Mouse (Mus musculus) midbrain, embryonic 16.5 days (tissue): Measurements from ENCODE around the gene Dpp6. TPM values are rescaled to one million over a fixed set of nuclear protein-coding genes. Genes with fewer than 3 reads are reported as not detected.

Source experiments
- ATAC-seq: fragments of 200-750 bp; cut with Nextera tagmentation; 2 replicates; pipeline ENCODE4 v1.8.0; 2017; ENCODE audit warnings: moderate TSS enrichment
- H3K27ac ChIP-seq: fragments of 300-500 bp; sonication (generic); 2 replicates; pipeline ENCODE4 v1.5.1; 2014; ENCODE audit warnings: mild to moderate bottlenecking, low read length, mixed read lengths
- H3K27me3 ChIP-seq: fragments of 300-500 bp; sonication (generic); 2 replicates; pipeline ENCODE4 v1.6.1; 2014; ENCODE audit warnings: low read depth, low read length, mixed read lengths; ENCODE audit not compliant: control insufficient read depth, insufficient read depth
- H3K36me3 ChIP-seq: fragments of 300-500 bp; sonication (generic); 2 replicates; pipeline ENCODE4 v1.6.1; 2014; ENCODE audit warnings: mild to moderate bottlenecking, low read length, moderate library complexity, mixed read lengths; ENCODE audit not compliant: control insufficient read depth, insufficient read depth
- H3K4me1 ChIP-seq: fragments of 300-500 bp; sonication (generic); 2 replicates; pipeline ENCODE4 v1.6.1; 2014; ENCODE audit warnings: mild to moderate bottlenecking, low read length, mixed read lengths; ENCODE audit not compliant: control insufficient read depth, insufficient read depth
- H3K4me2 ChIP-seq: fragments of 300-500 bp; sonication (generic); 2 replicates; pipeline ENCODE4 v1.6.1; 2014; ENCODE audit warnings: mild to moderate bottlenecking, low read length, mixed read lengths
- H3K4me3 ChIP-seq: fragments of 300-500 bp; sonication (generic); 2 replicates; pipeline ENCODE4 v1.5.1; 2014; ENCODE audit warnings: low read depth, mild to moderate bottlenecking, low read length, moderate library complexity, mixed read lengths
- H3K9ac ChIP-seq: fragments of 300-500 bp; sonication (generic); 2 replicates; pipeline ENCODE4 v1.6.1; 2014; ENCODE audit warnings: low read depth, low read length, mixed read lengths
- H3K9me3 ChIP-seq: fragments of 300-500 bp; sonication (generic); replicated peaks from 2 replicates; pipeline ENCODE4 v1.6.1; 2014; ENCODE audit warnings: mild to moderate bottlenecking, low read length, mixed read lengths; ENCODE audit not compliant: control insufficient read depth, poor library complexity, severe bottlenecking
- WGBS: fragments of 180-500 bp; shearing (Covaris S2); extraction: QIAGEN DNeasy Blood & Tissue Kit; methylation state at CpG from one replicate; pipeline ENCODE4 v1.1.7; 2014; 5-methylcytosine and 5-hydroxymethylcytosine counted together
- polyA plus RNA-seq: library from polyadenylated mRNA; unstranded; fragments of >200 nt; fragmentation: Nextera tagmentation; extraction: Ambion mirVana; gene quantifications from 2 replicates; pipeline ENCODE4 v1.2.1, GENCODE M21; 2015

Dpp6 gene
- polyA plus RNA-seq, 1 experiment from 2014 or later: 102 TPM

GRCm38 (mm10) chr5:27680476-27680875 lies 863.5 kb downstream of the Dpp6 start:
- Histone ChIP-seq H3K27ac (no peak overlapping the region), H3K9ac (no peak overlapping the region), H3K9me3 (no peaks in the 10 kb centered on the region), H3K4me3 (no peak overlapping the region), H3K4me2 (no peak overlapping the region), H3K4me1 (no peaks in the 10 kb centered on the region), H3K36me3 (no peaks in the 10 kb centered on the region), H3K27me3 (no peaks in the 10 kb centered on the region)
- no peak for ATAC-seq
- WGBS: 32% methylated on average over 5 of the region's 5 CpGs

- Histone ChIP-seq H3K4me1 (no peaks in the 10 kb centered on the region), H3K27me3 (no peaks in the 10 kb centered on the region), H3K4me2 (no peak overlapping the region), H3K9me3 (no peaks in the 10 kb centered on the region), H3K27ac (peak overlapping the region; percentile 20; the same call in 1 of the 2 replicates), H3K9ac (no peak overlapping the region), H3K4me3 (no peak overlapping the region), H3K36me3 (peaks cover 6% of the 10 kb centered on the region; the same call in 1 of the 2 replicates)
- ATAC-seq: peak; percentile 85
- 25% methylated on average over 11 of the region's 11 CpGs for WGBS
Observed at GRCm38 (mm10) chr5:27685162-27685561, 868.2 kb downstream of the Dpp6 start.

GRCm38 (mm10) chr5:27685923-27686322 lies 868.9 kb downstream of the Dpp6 start:
- Histone ChIP-seq H3K9ac (no peak overlapping the region), H3K27ac (no peak overlapping the region), H3K4me1 (no peaks in the 10 kb centered on the region), H3K36me3 (peaks cover 6% of the 10 kb centered on the region; the same call in 1 of the 2 replicates), H3K9me3 (no peaks in the 10 kb centered on the region), H3K27me3 (no peaks in the 10 kb centered on the region), H3K4me3 (no peak overlapping the region), H3K4me2 (no peak overlapping the region)
- 71% methylated on average over 3 of the region's 3 CpGs for WGBS
- no peak for ATAC-seq

- Histone ChIP-seq H3K9ac (no peak overlapping the region), H3K4me2 (no peak overlapping the region), H3K4me3 (no peak overlapping the region), H3K36me3 (peaks cover 6% of the 10 kb centered on the region; the same call in 1 of the 2 replicates), H3K27ac (no peak overlapping the region), H3K9me3 (no peaks in the 10 kb centered on the region), H3K27me3 (no peaks in the 10 kb centered on the region), H3K4me1 (no peaks in the 10 kb centered on the region)
- ATAC-seq: no peak
- WGBS: 77% methylated on average over 2 of the region's 2 CpGs
Observed at GRCm38 (mm10) chr5:27687311-27687710, 870.3 kb downstream of the Dpp6 start.

GRCm38 (mm10) chr5:27702482-27702881 lies 885.5 kb downstream of the Dpp6 start:
- Histone ChIP-seq H3K4me1 (peaks cover 7% of the 10 kb centered on the region; the same call in 1 of the 2 replicates), H3K4me2 (no peak overlapping the region), H3K36me3 (peaks cover 6% of the 10 kb centered on the region; the same call in 1 of the 2 replicates), H3K4me3 (no peak overlapping the region), H3K9ac (no peak overlapping the region), H3K9me3 (no peaks in the 10 kb centered on the region), H3K27ac (no peak overlapping the region), H3K27me3 (no peaks in the 10 kb centered on the region)
- WGBS: 73% methylated on average over 6 of the region's 6 CpGs
- peak; percentile 52 for ATAC-seq

GRCm38 (mm10) chr5:27705020-27705419 lies 888.0 kb downstream of the Dpp6 start:
- ATAC-seq: no peak
- no peak overlapping the region for H3K9ac ChIP-seq
- H3K27me3 ChIP-seq: no peaks in the 10 kb centered on the region
- H3K9me3 ChIP-seq: no peaks in the 10 kb centered on the region
- peaks cover 7% of the 10 kb centered on the region; the same call in 1 of the 2 replicates for H3K4me1 ChIP-seq
- H3K36me3 ChIP-seq: 0 out of 2 replicates have a peak, but pooled peaks cover 2% of the 10 kb centered on the region
- no peak overlapping the region for H3K4me3 ChIP-seq
- H3K27ac ChIP-seq: no peak overlapping the region
- H3K4me2 ChIP-seq: no peak overlapping the region

GRCm38 (mm10) chr5:27706551-27706950 lies 889.5 kb downstream of the Dpp6 start:
- Histone ChIP-seq H3K27ac (no peak overlapping the region), H3K9ac (no peak overlapping the region), H3K9me3 (no peaks in the 10 kb centered on the region), H3K4me2 (no peak overlapping the region), H3K4me1 (peaks cover 7% of the 10 kb centered on the region; the same call in 1 of the 2 replicates), H3K27me3 (no peaks in the 10 kb centered on the region), H3K36me3 (no peaks in the 10 kb centered on the region), H3K4me3 (no peak overlapping the region)
- 31% methylated on average over 6 of the region's 6 CpGs for WGBS
- ATAC-seq: 0 out of 2 replicates have a peak, but pooled peaks have one; percentile 32

GRCm38 (mm10) chr5:27707283-27707682 lies 890.3 kb downstream of the Dpp6 start:
- H3K9ac ChIP-seq: no peak overlapping the region
- no peak overlapping the region for H3K4me2 ChIP-seq
- H3K4me1 ChIP-seq: peaks cover 4% of the 10 kb centered on the region; the same call in 1 of the 2 replicates
- ATAC-seq: no peak
- no peaks in the 10 kb centered on the region for H3K9me3 ChIP-seq
- H3K4me3 ChIP-seq: no peak overlapping the region
- no peaks in the 10 kb centered on the region for H3K36me3 ChIP-seq
- H3K27me3 ChIP-seq: no peaks in the 10 kb centered on the region
- no peak overlapping the region for H3K27ac ChIP-seq

GRCm38 (mm10) chr5:27708209-27708608 lies 891.2 kb downstream of the Dpp6 start:
- WGBS: 26% methylated on average over 6 of the region's 6 CpGs
- Histone ChIP-seq H3K27me3 (no peaks in the 10 kb centered on the region), H3K27ac (no peak overlapping the region), H3K4me3 (no peak overlapping the region), H3K36me3 (no peaks in the 10 kb centered on the region), H3K4me2 (no peak overlapping the region), H3K9me3 (no peaks in the 10 kb centered on the region), H3K4me1 (no peaks in the 10 kb centered on the region; the same call in 1 of the 2 replicates), H3K9ac (no peak overlapping the region)
- ATAC-seq: no peak
